Mouse (Mus musculus) CH12F3 (cell line): ENCODE data around the gene Ergic1.

Source experiments
- in situ Hi-C: fragments of 300-500 bp; cut with MboI; formaldehyde crosslinking; loops from 2 replicates; pipeline ENCODE4 v1.14.3; 2020; ENCODE audit warnings: low sequenced_read_pairs

Ergic1 gene

GRCm38 (mm10) chr17:26688795-26689735, 127.8 kb downstream of the Ergic1 start:
- in situ Hi-C loops, result no loop called here

GRCm38 (mm10) chr17:26689810-26690209, 128.5 kb downstream of the Ergic1 start:
- in situ Hi-C loops, result no loop called here

GRCm38 (mm10) chr17:26690236-26690635, 128.9 kb downstream of the Ergic1 start:
- in situ Hi-C loops, result no loop called here

- in situ Hi-C loops, result no loop called here
Observed at GRCm38 (mm10) chr17:26691110-26691509, 129.8 kb downstream of the Ergic1 start.

GRCm38 (mm10) chr17:26693424-26693823, 132.1 kb downstream of the Ergic1 start:
- in situ Hi-C loops, result no loop called here

- in situ Hi-C loops, result no loop called here
Observed at GRCm38 (mm10) chr17:26694171-26694570, 132.9 kb downstream of the Ergic1 start.

- in situ Hi-C loops, result no loop called here
Observed at GRCm38 (mm10) chr17:26695193-26695592, 133.9 kb downstream of the Ergic1 start.

GRCm38 (mm10) chr17:26698846-26699245, 137.6 kb downstream of the Ergic1 start:
- in situ Hi-C loops, result no loop called here

- in situ Hi-C loops, result no loop called here
Observed at GRCm38 (mm10) chr17:26699819-26700616, 138.7 kb downstream of the Ergic1 start.

- in situ Hi-C loops, result no loop called here
Observed at GRCm38 (mm10) chr17:26701565-26701964, 140.3 kb downstream of the Ergic1 start.

- in situ Hi-C loops, result no loop called here
Observed at GRCm38 (mm10) chr17:26702621-26703020, 141.3 kb downstream of the Ergic1 start.

GRCm38 (mm10) chr17:26703671-26704070, 142.4 kb downstream of the Ergic1 start:
- in situ Hi-C loops, result no loop called here

GRCm38 (mm10) chr17:26705463-26706359, 144.4 kb downstream of the Ergic1 start:
- in situ Hi-C loops, result no loop called here
